Mouse (Mus musculus) heart, embryonic 16.5 days (tissue): ENCODE data around the gene H2-T24. TPM values are rescaled to one million over a fixed set of nuclear protein-coding genes. Genes with fewer than 3 reads are reported as not detected.

ENCODE experiments used
- ATAC-seq: fragments of 200-750 bp; cut with Nextera tagmentation; replicated peaks from 2 replicates; pipeline ENCODE4 v1.8.0; 2017; ENCODE audit warnings: moderate number of reproducible peaks; ENCODE audit not compliant: insufficient read depth, low FRiP score; ENCODE audit errors: extremely low read depth
- H3K27ac ChIP-seq: fragments of 300-500 bp; sonication (generic); 2 replicates; pipeline ENCODE4 v1.5.1; 2014; ENCODE audit warnings: mild to moderate bottlenecking, low read length, control low read depth, moderate library complexity
- H3K27me3 ChIP-seq: fragments of 300-500 bp; sonication (generic); 2 replicates; pipeline ENCODE4 v1.6.1; 2014; ENCODE audit warnings: low read length, mixed read lengths; ENCODE audit not compliant: control insufficient read depth, insufficient read depth
- H3K36me3 ChIP-seq: fragments of 300-500 bp; sonication (generic); 2 replicates; pipeline ENCODE4 v1.6.1; 2014; ENCODE audit not compliant: control insufficient read depth, insufficient read depth
- H3K4me1 ChIP-seq: fragments of 300-500 bp; sonication (generic); 2 replicates; pipeline ENCODE4 v1.6.1; 2014; ENCODE audit warnings: low read length, mixed read lengths; ENCODE audit not compliant: control insufficient read depth, insufficient read depth
- H3K4me2 ChIP-seq: fragments of 300-500 bp; sonication (generic); 2 replicates; pipeline ENCODE4 v1.6.1; 2014; ENCODE audit warnings: low read depth, mild to moderate bottlenecking, control low read depth, low read length
- H3K4me3 ChIP-seq: fragments of 300-500 bp; sonication (generic); 2 replicates; pipeline ENCODE4 v1.5.1; 2014; ENCODE audit warnings: mild to moderate bottlenecking, control low read depth, low read length
- H3K9ac ChIP-seq: fragments of 300-500 bp; sonication (generic); 2 replicates; pipeline ENCODE4 v1.6.1; 2014; ENCODE audit warnings: low read length, control low read depth
- H3K9me3 ChIP-seq: fragments of 300-500 bp; sonication (generic); replicated peaks from 2 replicates; pipeline ENCODE4 v1.6.1; 2016; ENCODE audit warnings: low read length; ENCODE audit not compliant: control insufficient read depth
- WGBS: fragments of 180-500 bp; shearing (Covaris S2); extraction: QIAGEN DNeasy Blood & Tissue Kit; methylation state at CpG from one replicate; pipeline ENCODE4 v1.1.7; 2014; 5-methylcytosine and 5-hydroxymethylcytosine counted together
- polyA plus RNA-seq: library from polyadenylated mRNA; unstranded; fragments of >200 nt; fragmentation: Nextera tagmentation; extraction: Ambion mirVana; gene quantifications from 2 replicates; pipeline ENCODE4 v1.2.1, GENCODE M21; 2015

H2-T24 gene
- polyA plus RNA-seq, 1 experiment from 2014 or later, result 2.5 TPM

- Histone ChIP-seq H3K9ac (peak within 1 kb of the TSS; percentile 82), H3K27ac (peak within 1 kb of the TSS; percentile 97), H3K27me3 (no peaks in the 10 kb centered on the region), H3K9me3 (no peaks in the 10 kb centered on the region), H3K36me3 (peaks cover 18% of the 10 kb centered on the region), H3K4me1 (peaks cover 18% of the 10 kb centered on the region), H3K4me2 (peak within 1 kb of the TSS; percentile 92), H3K4me3 (peak within 1 kb of the TSS; percentile 76)
- WGBS, result under 1% methylated on average over 108 of the region's 109 CpGs
- peak; percentile 90 for ATAC-seq
Measured at GRCm38 (mm10) chr17:35979401-35980362, 40.7 kb downstream of the H2-T24 start, which contains the start of the genes Gnl1 and Prr3. Gnl1 (plus strand) TSS chr17:35979851. Prr3 (minus strand) TSS chr17:35980236.

- H3K27me3 ChIP-seq, result no peaks in the 10 kb centered on the region
- H3K9ac ChIP-seq, result peak overlapping the region; percentile 82
- H3K4me2 ChIP-seq, result peak overlapping the region; percentile 92
- H3K4me3 ChIP-seq, result peak overlapping the region; percentile 76
- H3K36me3 ChIP-seq, result peaks cover 22% of the 10 kb centered on the region
- H3K4me1 ChIP-seq, result peaks cover 18% of the 10 kb centered on the region
- peak overlapping the region; percentile 97 for H3K27ac ChIP-seq
- H3K9me3 ChIP-seq, result no peaks in the 10 kb centered on the region
- WGBS, result under 1% methylated on average over 41 of the region's 41 CpGs
- peak; percentile 69 for ATAC-seq
Measured at GRCm38 (mm10) chr17:35978811-35979400, 41.5 kb downstream of the H2-T24 start.

- no peak overlapping the region for H3K9ac ChIP-seq
- no peak overlapping the region for H3K4me3 ChIP-seq
- no peak overlapping the region for H3K27ac ChIP-seq
- H3K27me3 ChIP-seq, result no peaks in the 10 kb centered on the region
- H3K9me3 ChIP-seq, result no peaks in the 10 kb centered on the region
- ATAC-seq, result no peak
- peaks cover 13% of the 10 kb centered on the region for H3K4me1 ChIP-seq
- no peak overlapping the region for H3K4me2 ChIP-seq
- 53% methylated on average over 1 of the region's 1 CpGs for WGBS
- H3K36me3 ChIP-seq, result peaks cover 14% of the 10 kb centered on the region
Measured at GRCm38 (mm10) chr17:35972131-35972530, 48.2 kb downstream of the H2-T24 start.

GRCm38 (mm10) chr17:35969418-35970389 is 50.7 kb downstream of the H2-T24 start, which contains the start of gene Abcf1:
Abcf1 (minus strand) TSS chr17:35969761.
- Histone ChIP-seq H3K4me2 (peak within 1 kb of the TSS; percentile 83), H3K36me3 (peaks cover 12% of the 10 kb centered on the region), H3K9ac (peak within 1 kb of the TSS; percentile 93), H3K4me1 (peaks cover 13% of the 10 kb centered on the region), H3K4me3 (peak within 1 kb of the TSS; percentile 94), H3K9me3 (no peaks in the 10 kb centered on the region), H3K27ac (peak within 1 kb of the TSS; percentile 80), H3K27me3 (no peaks in the 10 kb centered on the region)
- peak; percentile 99 for ATAC-seq
- WGBS, result under 1% methylated on average over 67 of the region's 68 CpGs

- ATAC-seq, result no peak
- no peak overlapping the region for H3K9ac ChIP-seq
- peaks cover 14% of the 10 kb centered on the region for H3K36me3 ChIP-seq
- H3K4me2 ChIP-seq, result no peak overlapping the region
- H3K27ac ChIP-seq, result no peak overlapping the region
- H3K27me3 ChIP-seq, result no peaks in the 10 kb centered on the region
- 74% methylated on average over 2 of the region's 2 CpGs for WGBS
- H3K9me3 ChIP-seq, result no peaks in the 10 kb centered on the region
- no peak overlapping the region for H3K4me3 ChIP-seq
- peaks cover 13% of the 10 kb centered on the region for H3K4me1 ChIP-seq
Measured at GRCm38 (mm10) chr17:35967621-35968020, 52.7 kb downstream of the H2-T24 start.

GRCm38 (mm10) chr17:35963279-35963678 is 57.1 kb downstream of the H2-T24 start:
- Histone ChIP-seq H3K9me3 (no peaks in the 10 kb centered on the region), H3K36me3 (peaks cover 56% of the 10 kb centered on the region), H3K4me1 (peaks cover 3% of the 10 kb centered on the region), H3K27me3 (no peaks in the 10 kb centered on the region), H3K4me2 (no peak overlapping the region), H3K4me3 (no peak overlapping the region), H3K9ac (no peak overlapping the region), H3K27ac (no peak overlapping the region)
- WGBS, result 83% methylated on average over 10 of the region's 10 CpGs
- ATAC-seq, result no peak

- Histone ChIP-seq H3K4me2 (no peak overlapping the region), H3K9ac (no peak overlapping the region), H3K9me3 (no peaks in the 10 kb centered on the region), H3K4me1 (no peaks in the 10 kb centered on the region), H3K27me3 (no peaks in the 10 kb centered on the region), H3K27ac (no peak overlapping the region), H3K36me3 (peaks cover 78% of the 10 kb centered on the region), H3K4me3 (no peak overlapping the region)
- no peak for ATAC-seq
- WGBS, result 93% methylated on average over 15 of the region's 15 CpGs
Measured at GRCm38 (mm10) chr17:35958533-35959223, 61.7 kb downstream of the H2-T24 start.
